Mouse (Mus musculus) CH12.LX (cell line): Measurements from ENCODE around the gene Vtcn1.

Experiments used
- CHD1 ChIP-seq: IDR thresholded peaks from 2 replicates; pipeline ENCODE4 v1.6.1; 2012; ENCODE audit warnings: low read depth, low read length, improper control_type of control experiment, inconsistent platforms
- CTCF ChIP-seq, 2 experiments: IDR thresholded peaks in 1 of 2; conservative IDR thresholded peaks in 1 of 2; 2 replicates each; pipeline ENCODE4 v1.5.1; 2011 to 2012; ENCODE audit warnings: low read depth in 2 of 2, low read length in 2 of 2, improper control_type of control experiment in 1 of 2, inconsistent platforms in 1 of 2, mild to moderate bottlenecking in 1 of 2, moderate library complexity in 1 of 2
- E2F4 ChIP-seq: IDR thresholded peaks from 2 replicates; pipeline ENCODE4 v1.6.1; 2011; ENCODE audit warnings: low read depth, low read length, improper control_type of control experiment; ENCODE audit not compliant: insufficient replicate concordance
- ELF1 ChIP-seq: IDR thresholded peaks from 2 replicates; pipeline ENCODE4 v1.6.1; 2014; ENCODE audit warnings: low read depth, mild to moderate bottlenecking, inconsistent platforms, low read length, improper control_type of control experiment
- EP300 ChIP-seq: IDR thresholded peaks from 2 replicates; pipeline ENCODE4 v1.6.1; 2011; ENCODE audit warnings: low read length, improper control_type of control experiment
- IRF4 ChIP-seq: IDR thresholded peaks from 2 replicates; pipeline ENCODE4 v1.6.1; 2014; ENCODE audit warnings: low read depth, mild to moderate bottlenecking, inconsistent platforms, low read length, improper control_type of control experiment
- MEF2A ChIP-seq: IDR thresholded peaks from 2 replicates; pipeline ENCODE4 v1.6.1; 2014; ENCODE audit warnings: low read depth, mild to moderate bottlenecking, inconsistent platforms, low read length, improper control_type of control experiment, borderline replicate concordance
- NRF1 ChIP-seq: IDR thresholded peaks from 2 replicates; pipeline ENCODE4 v1.6.1; 2014; ENCODE audit warnings: low read depth, mild to moderate bottlenecking, inconsistent platforms, low read length, improper control_type of control experiment, moderate library complexity
- POLR2A ChIP-seq: IDR thresholded peaks from 2 replicates; pipeline ENCODE4 v1.6.1; 2011; ENCODE audit warnings: low read depth, mild to moderate bottlenecking, improper control_type of control experiment, low read length
- RAD21 ChIP-seq: IDR thresholded peaks from 2 replicates; pipeline ENCODE4 v1.6.1; 2011; ENCODE audit warnings: low read depth, mild to moderate bottlenecking, low read length, improper control_type of control experiment, moderate library complexity

GRCm38 (mm10) chr3:100861307-100862303, 36.3 kb downstream of the Vtcn1 start:
- TF ChIP-seq POLR2A (no peak), EP300 (no peak), IRF4 (no peak), CHD1 (no peak), CTCF (conservative IDR thresholded peaks at IDR 0.05 in 1 of 2, IDR thresholded peaks at IDR 0.05 in 1 of 2; ENCODE audit: low read depth in 2 of 2, low read length in 2 of 2) (no peak), E2F4 (no peak), MEF2A (no peak), RAD21 (no peak), NRF1 (no peak), ELF1 (no peak)
